Mouse (Mus musculus) inflammation-experienced regulatory T-cells, adult 6 months (primary cell): Measurements from ENCODE around the gene 4930539E08Rik. TPM values are rescaled to one million over a fixed set of nuclear protein-coding genes. Genes with fewer than 3 reads are reported as not detected.

Experiments used
- ATAC-seq: one replicate; pipeline ENCODE4 v1.8.0; 2017
- polyA plus RNA-seq, 3 experiments: library from polyadenylated mRNA; unstranded; fragments of 100-300 nt; shearing (Covaris generic); gene quantifications; one replicate each; pipeline ENCODE4 v1.2.1; 2017

The 4930539E08Rik gene
- polyA plus RNA-seq, result 1 to 10 TPM in 2 of 3 experiments, under 1 TPM in 1; 0.25 to 3.2 (median 2.7) TPM

DNA sequence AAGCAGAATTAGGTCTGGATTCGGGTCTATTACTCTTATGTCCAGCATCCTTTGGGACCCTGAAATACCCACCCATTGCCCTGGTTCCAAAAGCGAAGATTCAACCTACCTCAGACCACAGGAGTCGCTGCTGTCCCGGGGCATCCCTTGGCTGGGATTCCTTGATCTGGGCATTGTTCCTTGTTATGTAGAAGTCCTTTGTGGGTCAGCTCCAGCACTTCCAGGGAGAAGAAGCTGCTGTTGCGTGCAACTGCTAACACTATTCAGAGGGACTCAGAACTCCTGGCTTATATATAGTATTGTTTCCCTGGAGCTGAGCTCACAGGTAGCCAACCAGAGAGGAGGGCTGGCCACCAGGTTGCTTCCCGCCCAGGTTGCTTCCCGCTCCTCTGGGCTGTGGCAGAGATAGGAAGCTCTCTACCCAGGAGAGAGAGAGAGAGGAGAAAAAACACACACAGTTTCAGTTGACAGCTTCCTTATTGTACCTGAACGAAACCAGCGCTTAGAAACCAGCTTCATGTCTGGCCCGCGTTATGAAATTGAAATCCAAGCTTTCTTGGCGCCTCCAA lies at the start of gene 4930539E08Rik:
Gene 4930539E08Rik (minus strand): TSS at position 265 of the 569 bp plus-strand sequence.
- no peak for ATAC-seq

DNA sequence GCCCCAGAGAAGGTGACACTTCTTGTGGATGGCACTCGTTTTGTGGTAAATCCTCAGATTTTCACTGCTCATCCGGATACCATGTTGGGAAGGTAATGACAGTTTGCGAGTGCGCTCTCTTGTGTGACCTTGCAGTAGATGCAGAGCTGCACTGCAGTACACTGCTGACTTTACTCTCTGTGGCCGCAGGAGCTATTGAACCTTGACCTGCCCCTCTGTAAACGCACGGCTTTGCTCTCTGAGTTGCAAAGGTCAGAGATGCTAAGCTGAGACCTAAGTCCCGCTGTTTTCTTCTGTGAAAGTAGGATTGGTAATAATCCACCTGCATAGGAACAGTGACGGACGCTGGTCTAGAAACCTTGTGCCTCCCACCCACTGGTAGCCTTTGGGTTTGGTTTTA lies 46.5 kb upstream of the 4930539E08Rik start:
- ATAC-seq, result no peak

- ATAC-seq, result no peak
Observed at GRCm38 (mm10) chr17:28960597-28960996, 45.5 kb upstream of the 4930539E08Rik start.

- no peak for ATAC-seq
Observed at GRCm38 (mm10) chr17:28954416-28954815, 39.3 kb upstream of the 4930539E08Rik start.

GRCm38 (mm10) chr17:28953251-28953650 lies 38.1 kb upstream of the 4930539E08Rik start:
- peak; percentile 51 for ATAC-seq

DNA sequence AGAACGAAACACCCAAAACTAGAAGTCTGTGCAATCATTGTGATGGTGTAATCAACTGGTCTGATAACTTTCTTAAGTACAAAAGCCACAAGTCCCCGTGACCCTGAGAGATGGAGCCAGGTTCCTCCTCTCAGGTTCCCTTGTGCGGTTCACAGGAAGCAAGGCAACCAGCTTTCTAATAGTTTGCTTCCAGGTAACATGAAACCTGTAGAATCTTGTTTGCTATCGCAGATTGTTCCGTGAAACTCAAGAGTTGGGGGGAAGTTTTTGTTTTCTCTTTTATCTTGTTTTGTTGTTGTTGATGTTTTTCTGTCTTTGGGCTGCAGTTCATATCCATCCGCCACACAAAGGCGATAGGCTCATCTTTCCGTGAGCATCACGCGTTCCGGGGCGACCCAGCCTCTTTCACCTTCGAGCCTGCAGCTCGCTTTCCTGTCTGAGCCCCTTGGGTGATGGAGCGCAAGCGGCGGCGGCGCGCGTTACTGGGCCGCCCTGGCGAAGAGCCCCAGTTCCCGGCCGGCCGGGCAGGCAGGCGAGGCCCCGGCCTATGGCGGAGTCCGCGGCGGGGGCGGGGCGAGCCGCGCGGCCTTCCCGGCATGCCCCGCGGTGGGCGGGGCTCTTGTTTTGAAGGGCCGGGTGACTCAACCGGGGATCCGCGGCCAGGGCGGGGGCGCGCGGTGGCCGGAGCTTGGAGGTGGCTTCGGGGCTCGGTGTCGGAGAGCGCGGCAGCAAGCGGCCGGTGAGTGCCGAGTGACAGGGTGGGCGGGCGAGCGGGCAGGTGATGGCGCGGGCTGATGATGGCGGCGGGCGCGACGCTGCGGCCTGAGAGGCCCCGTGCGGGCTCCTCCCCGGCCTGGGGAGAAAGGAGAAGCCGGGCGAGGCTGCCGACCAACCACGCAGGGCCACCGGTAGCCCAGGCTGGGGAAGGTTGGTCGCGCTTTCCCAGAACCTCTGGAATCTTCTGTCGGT lies 37.0 kb upstream of the 4930539E08Rik start, which contains the start of gene Kctd20:
Gene Kctd20 (plus strand): TSS at position 120 of the 969 bp plus-strand sequence.
- peak; percentile 72 for ATAC-seq

GRCm38 (mm10) chr17:28950751-28951150 lies 35.6 kb upstream of the 4930539E08Rik start:
- ATAC-seq, result no peak

- ATAC-seq, result no peak
Observed at GRCm38 (mm10) chr17:28948661-28949060, 33.5 kb upstream of the 4930539E08Rik start.

- ATAC-seq, result no peak
Observed at GRCm38 (mm10) chr17:28947011-28947939, 32.2 kb upstream of the 4930539E08Rik start.

- no peak for ATAC-seq
Observed at GRCm38 (mm10) chr17:28944481-28944880, 29.4 kb upstream of the 4930539E08Rik start.

DNA sequence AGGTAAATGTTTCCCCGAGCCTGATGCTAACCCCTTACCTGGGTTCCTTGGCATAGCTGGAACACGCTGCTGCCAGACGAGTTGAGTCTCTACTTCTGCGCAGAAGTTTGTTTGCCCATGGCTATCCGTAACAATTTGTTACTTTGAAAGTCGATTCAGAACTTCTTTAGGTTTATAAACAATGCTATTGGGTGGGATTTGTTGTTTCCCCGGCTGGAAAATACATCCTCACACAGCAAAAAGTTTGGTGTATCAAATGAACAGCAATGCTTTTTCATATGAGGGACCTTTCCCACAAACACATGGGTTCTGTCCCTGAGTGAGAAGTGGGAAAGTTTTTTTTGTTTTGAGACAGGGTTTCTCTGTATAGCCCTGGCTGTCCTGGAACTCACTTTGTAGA lies 28.6 kb upstream of the 4930539E08Rik start, which contains the start of gene Pxt1:
Gene Pxt1 (minus strand): TSS at position 101 of the 400 bp plus-strand sequence.
- ATAC-seq, result no peak

DNA sequence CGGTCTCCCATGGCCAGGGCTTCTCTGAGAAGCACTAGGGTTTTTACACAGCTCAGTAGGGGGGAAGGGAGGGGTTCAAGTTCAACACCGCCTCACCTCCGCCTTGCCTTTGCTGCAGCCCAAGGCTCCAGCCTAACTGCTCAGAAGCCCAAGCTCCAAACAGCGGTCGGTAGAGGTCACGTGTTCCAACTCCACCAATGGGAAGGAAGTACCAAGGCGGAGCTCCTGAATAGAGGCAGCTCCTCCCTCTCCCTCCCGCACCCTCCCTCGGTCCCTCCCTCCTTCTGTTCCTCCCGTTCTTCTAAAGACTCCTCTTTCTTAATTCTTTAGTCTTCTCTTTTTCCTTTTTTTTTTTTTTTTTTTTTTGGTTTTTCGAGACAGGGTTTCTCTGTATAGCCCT lies 27.0 kb upstream of the 4930539E08Rik start:
- no peak for ATAC-seq

- no peak for ATAC-seq
Observed at GRCm38 (mm10) chr17:28940776-28941555, 25.8 kb upstream of the 4930539E08Rik start.

DNA sequence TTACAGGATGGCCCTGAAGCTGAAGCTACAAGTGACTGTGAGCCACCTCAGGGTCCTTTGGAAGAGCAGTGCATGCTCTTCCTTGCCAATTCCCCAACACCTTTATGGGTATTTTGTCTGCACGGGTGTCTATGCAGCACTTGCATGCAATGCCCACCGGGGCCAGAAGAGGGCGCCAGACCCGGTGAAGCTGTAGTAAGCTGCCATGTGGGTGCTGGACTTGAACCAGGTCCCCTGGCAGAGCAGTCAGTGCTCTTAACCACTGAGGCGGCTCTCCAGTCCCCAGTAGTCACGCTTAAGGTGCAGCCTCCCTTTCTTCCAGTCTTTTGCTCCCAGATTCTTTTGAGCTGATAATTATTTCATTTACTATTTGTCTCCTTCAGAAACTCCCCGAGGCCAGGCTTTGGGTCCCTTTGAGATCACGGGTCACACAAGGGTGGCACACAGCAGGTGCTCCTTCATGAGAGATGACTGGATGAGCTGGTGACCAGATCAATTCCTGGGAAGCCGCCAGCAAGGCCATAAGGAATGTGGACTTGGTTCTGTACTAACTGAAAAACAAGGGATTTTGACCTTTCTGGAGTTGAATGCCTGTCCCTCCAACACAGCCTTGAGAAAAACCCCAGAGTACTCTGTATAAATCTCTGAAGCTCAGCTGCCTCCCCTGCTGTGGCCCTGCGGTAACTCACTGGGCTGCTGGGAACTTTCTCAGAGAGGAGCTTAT lies 21.7 kb upstream of the 4930539E08Rik start:
- ATAC-seq, result no peak

- no peak for ATAC-seq
Observed at GRCm38 (mm10) chr17:28936133-28936532, 21.0 kb upstream of the 4930539E08Rik start.

- ATAC-seq, result no peak
Observed at GRCm38 (mm10) chr17:28934120-28934916, 19.2 kb upstream of the 4930539E08Rik start.

GRCm38 (mm10) chr17:28932274-28932673 lies 17.1 kb upstream of the 4930539E08Rik start:
- ATAC-seq, result no peak

DNA sequence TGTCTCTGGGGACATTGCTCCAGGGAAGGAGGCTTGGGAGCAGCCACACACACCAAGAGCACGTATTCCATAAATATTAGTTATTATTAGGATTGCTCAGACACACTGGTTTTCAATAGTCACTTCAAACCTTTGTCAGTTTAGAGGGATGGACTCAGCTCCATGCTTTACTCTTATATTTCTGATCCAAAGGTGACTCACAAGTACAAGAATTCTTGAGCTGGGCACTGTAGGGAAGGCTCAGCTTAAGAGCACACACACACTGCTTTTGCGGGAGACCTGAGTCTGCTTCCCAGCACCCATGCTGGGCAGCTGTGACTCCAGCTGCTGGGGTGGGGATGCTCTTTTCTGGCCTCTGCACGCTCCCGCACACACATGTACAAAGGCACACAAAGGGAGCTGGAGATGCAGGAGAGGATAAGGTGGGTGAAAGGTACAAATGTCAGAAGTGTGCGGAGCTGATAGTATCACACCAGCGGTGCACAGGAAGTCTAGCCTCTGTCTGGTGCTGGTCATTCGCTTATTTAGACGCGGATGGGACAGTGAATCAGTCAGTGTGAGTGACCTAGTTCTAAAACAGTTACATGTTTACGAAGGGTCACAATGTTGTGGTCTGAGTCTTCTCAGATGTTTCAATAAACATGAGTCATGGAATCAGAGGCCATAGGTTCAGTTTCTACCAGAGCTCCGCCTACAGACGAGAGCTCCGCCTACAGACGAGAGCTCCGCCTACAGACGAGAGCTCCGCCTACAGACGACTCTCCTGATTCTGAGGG lies 16.5 kb upstream of the 4930539E08Rik start:
- no peak for ATAC-seq
